Mouse (Mus musculus): Measurements from ENCODE around the gene Atp7a. TPM values are rescaled to one million over a fixed set of nuclear protein-coding genes. Genes with fewer than 3 reads are reported as not detected.

Atp7a gene
- total and polyA plus RNA-seq, 2 experiments, result 0.94 to 5.7 TPM

DNA sequence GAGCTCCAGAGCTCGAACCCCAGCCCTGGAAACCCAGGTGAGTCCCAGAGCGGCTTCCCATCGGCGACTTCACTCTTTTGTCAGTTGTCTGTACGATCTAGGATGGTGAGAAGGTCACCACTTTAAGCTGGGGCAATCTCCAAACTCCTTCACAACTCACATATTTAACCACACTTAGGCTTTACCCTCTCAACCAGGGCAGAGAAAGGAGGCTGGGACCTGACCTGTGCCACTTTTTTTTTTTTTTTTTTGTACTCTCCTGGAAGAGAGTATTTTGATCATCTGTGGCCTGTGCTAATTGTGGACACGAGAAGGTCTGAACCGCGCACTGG is 233 bp downstream of the Atp7a start:
- TF ChIP-seq POLR2A (IDR thresholded peaks at IDR 0.05; ENCODE audit: extremely low read depth, insufficient read depth, low read length), result no peak
- TF ChIP-seq CTCF (IDR thresholded peaks at IDR 0.05; ENCODE audit: low read depth, low read length), result no peak

DNA sequence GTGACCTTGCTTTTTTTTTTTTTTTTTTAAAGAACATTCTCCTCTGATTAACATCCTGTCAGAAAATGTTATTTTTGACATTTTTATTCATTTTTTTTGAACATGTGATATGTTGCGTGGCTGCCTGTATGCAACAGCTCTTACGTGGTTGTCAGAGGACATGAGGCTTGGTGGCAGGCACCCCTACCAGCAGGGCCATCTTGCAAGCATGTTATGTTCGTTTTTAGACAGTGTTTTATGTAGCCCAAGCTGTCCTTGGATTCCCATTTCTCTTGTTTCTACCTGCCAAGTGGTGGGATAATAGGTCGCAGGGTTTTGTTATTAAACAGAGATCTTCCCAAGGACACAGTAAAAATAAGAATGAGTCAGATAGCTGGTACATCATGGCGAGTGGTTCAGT is 3.1 kb downstream of the Atp7a start:
- TF ChIP-seq POLR2A (IDR thresholded peaks at IDR 0.05; ENCODE audit: extremely low read depth, insufficient read depth, low read length), result no peak

More for the DNA sequence above, 233 bp downstream of the Atp7a start:
- 0% methylated on average over 8 of the region's 8 CpGs for WGBS
- H3K4me1 ChIP-seq (ENCODE audit: control insufficient read depth, insufficient read depth, low read length), result peaks cover 4% of the 10 kb centered on the region; the same call in 1 of the 2 replicates
- H3K27ac ChIP-seq (replicated peaks; ENCODE audit: insufficient read depth, low read depth, low read length), result peak overlapping the region; percentile 91
- H3K79me2 ChIP-seq (ENCODE audit: control insufficient read depth, insufficient read depth, low read length), result peaks cover 6% of the 10 kb centered on the region; the same call in 1 of the 2 replicates
- H3K4me3 ChIP-seq (ENCODE audit: insufficient read depth, low read depth, low read length), result peak overlapping the region; percentile 86
- no peaks in the 10 kb centered on the region for H3K27me3 ChIP-seq (ENCODE audit: control insufficient read depth, insufficient read depth, low read length)
- H3K9ac ChIP-seq (ENCODE audit: low read depth, low read length), result peak overlapping the region; percentile 93
- DNase-seq (ENCODE audit: extremely low read depth, low read depth, low spot score), result no peak
- no peaks in the 10 kb centered on the region for H3K36me3 ChIP-seq (ENCODE audit: control insufficient read depth, insufficient read depth, low read length)

DNA sequence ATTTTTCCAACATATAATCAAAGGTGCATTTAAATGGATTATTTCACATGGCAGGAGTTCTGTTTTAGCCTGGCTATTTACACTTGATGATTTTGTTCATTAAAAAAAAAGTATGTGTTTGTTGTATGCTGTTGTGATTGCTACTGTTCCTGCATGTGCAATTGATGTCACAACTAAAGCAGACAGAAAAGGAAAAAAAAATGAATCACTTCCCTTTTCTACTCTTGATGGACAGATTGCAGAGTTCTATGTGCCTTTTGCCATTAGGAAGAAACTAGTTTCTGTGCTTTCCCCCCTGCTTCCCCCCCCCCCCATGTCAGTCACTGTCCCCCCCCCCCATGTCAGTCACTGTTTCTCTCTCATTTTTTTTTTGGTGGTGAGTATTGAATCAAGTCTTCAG is 4.0 kb downstream of the Atp7a start:
- Histone ChIP-seq H3K36me3 (ENCODE audit: control insufficient read depth, insufficient read depth, low read length) (no peaks in the 10 kb centered on the region), H3K9ac (ENCODE audit: low read depth, low read length) (no peak overlapping the region), H3K27me3 (ENCODE audit: control insufficient read depth, insufficient read depth, low read length) (no peaks in the 10 kb centered on the region), H3K27ac (replicated peaks; ENCODE audit: insufficient read depth, low read depth, low read length) (no peak overlapping the region), H3K4me3 (ENCODE audit: insufficient read depth, low read depth, low read length) (no peak overlapping the region), H3K79me2 (ENCODE audit: control insufficient read depth, insufficient read depth, low read length) (peaks cover 10% of the 10 kb centered on the region; the same call in 1 of the 2 replicates), H3K4me1 (ENCODE audit: control insufficient read depth, insufficient read depth, low read length) (peaks cover 9% of the 10 kb centered on the region; the same call in 1 of the 2 replicates)
- TF ChIP-seq POLR2A (IDR thresholded peaks at IDR 0.05; ENCODE audit: extremely low read depth, insufficient read depth, low read length) (no peak), CTCF (IDR thresholded peaks at IDR 0.05; ENCODE audit: low read depth, low read length) (no peak)
- DNase-seq (ENCODE audit: extremely low read depth, low read depth, low spot score), result no peak

More for the DNA sequence above, 3.1 kb downstream of the Atp7a start:
- no peak overlapping the region for H3K4me3 ChIP-seq (ENCODE audit: insufficient read depth, low read depth, low read length)
- H3K79me2 ChIP-seq (ENCODE audit: control insufficient read depth, insufficient read depth, low read length), result peaks cover 10% of the 10 kb centered on the region; the same call in 1 of the 2 replicates
- WGBS, result 68% methylated on average over 5 of the region's 5 CpGs
- H3K27me3 ChIP-seq (ENCODE audit: control insufficient read depth, insufficient read depth, low read length), result no peaks in the 10 kb centered on the region
- peaks cover 8% of the 10 kb centered on the region; the same call in 1 of the 2 replicates for H3K4me1 ChIP-seq (ENCODE audit: control insufficient read depth, insufficient read depth, low read length)
- H3K27ac ChIP-seq (replicated peaks; ENCODE audit: insufficient read depth, low read depth, low read length), result no peak overlapping the region
- no peaks in the 10 kb centered on the region for H3K36me3 ChIP-seq (ENCODE audit: control insufficient read depth, insufficient read depth, low read length)
- no peak overlapping the region for H3K9ac ChIP-seq (ENCODE audit: low read depth, low read length)
- DNase-seq (ENCODE audit: extremely low read depth, low read depth, low spot score), result no peak

DNA sequence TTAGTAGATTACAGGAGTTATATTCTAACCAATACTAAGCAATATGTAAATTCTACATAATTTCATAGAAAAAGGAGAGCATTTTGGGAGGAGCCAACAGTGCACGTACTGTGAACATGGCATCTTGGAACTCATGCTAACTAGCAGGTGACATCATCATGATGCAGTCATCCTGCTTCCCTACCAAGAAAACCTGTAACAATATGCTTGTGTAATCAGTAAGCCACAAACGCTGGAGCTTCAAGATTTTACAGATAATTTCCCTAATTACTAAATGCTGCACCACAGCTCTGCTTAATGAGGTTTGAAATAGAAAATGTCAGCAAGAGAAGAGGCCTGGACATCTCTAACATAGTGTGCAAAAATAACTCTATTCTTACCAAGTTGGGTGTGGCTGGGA is 8.7 kb downstream of the Atp7a start:
- TF ChIP-seq CTCF (IDR thresholded peaks at IDR 0.05; ENCODE audit: low read depth, low read length) (no peak), POLR2A (IDR thresholded peaks at IDR 0.05; ENCODE audit: extremely low read depth, insufficient read depth, low read length) (no peak)
- Histone ChIP-seq H3K79me2 (ENCODE audit: control insufficient read depth, insufficient read depth, low read length) (peaks cover 10% of the 10 kb centered on the region; the same call in 1 of the 2 replicates), H3K27ac (replicated peaks; ENCODE audit: insufficient read depth, low read depth, low read length) (no peak overlapping the region), H3K36me3 (ENCODE audit: control insufficient read depth, insufficient read depth, low read length) (no peaks in the 10 kb centered on the region), H3K9ac (ENCODE audit: low read depth, low read length) (no peak overlapping the region), H3K4me3 (ENCODE audit: insufficient read depth, low read depth, low read length) (no peak overlapping the region), H3K27me3 (ENCODE audit: control insufficient read depth, insufficient read depth, low read length) (no peaks in the 10 kb centered on the region), H3K4me1 (ENCODE audit: control insufficient read depth, insufficient read depth, low read length) (peaks cover 11% of the 10 kb centered on the region; the same call in 1 of the 2 replicates)
- 43% methylated on average over 2 of the region's 2 CpGs for WGBS
- DNase-seq (ENCODE audit: extremely low read depth, low read depth, low spot score), result no peak

DNA sequence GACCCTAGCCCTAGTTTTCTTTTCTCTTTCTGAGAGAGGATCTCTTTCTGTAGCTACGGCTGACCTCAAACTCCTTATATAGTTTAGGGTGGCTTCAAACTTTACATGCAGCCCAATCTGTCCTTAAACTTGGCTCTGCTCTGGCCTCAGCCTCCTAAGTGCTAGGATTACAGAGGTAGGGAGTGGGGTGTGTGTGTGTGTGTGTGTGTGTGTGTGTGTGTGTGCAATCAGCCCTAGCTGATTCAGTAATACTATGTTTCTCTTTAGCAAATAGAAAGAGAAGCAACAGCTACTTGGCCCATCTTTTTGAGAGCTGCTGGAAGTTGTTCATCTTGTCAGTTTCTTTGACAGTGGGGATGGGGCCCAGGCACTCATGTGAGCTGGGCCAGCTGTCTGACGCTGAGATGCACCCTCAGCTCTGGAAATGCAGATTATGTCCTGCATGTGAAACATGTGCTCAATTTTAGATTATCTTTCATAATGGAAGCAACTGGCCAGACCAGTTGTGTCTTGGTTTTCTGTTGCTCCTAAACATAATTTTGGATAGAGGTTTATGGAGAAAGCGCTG is 10.2 kb downstream of the Atp7a start:
- Histone ChIP-seq H3K27ac (replicated peaks; ENCODE audit: insufficient read depth, low read depth, low read length) (no peak overlapping the region), H3K4me3 (ENCODE audit: insufficient read depth, low read depth, low read length) (no peak overlapping the region), H3K9ac (ENCODE audit: low read depth, low read length) (no peak overlapping the region), H3K27me3 (ENCODE audit: control insufficient read depth, insufficient read depth, low read length) (no peaks in the 10 kb centered on the region), H3K36me3 (ENCODE audit: control insufficient read depth, insufficient read depth, low read length) (no peaks in the 10 kb centered on the region), H3K79me2 (ENCODE audit: control insufficient read depth, insufficient read depth, low read length) (peaks cover 4% of the 10 kb centered on the region; the same call in 1 of the 2 replicates), H3K4me1 (ENCODE audit: control insufficient read depth, insufficient read depth, low read length) (peaks cover 11% of the 10 kb centered on the region; the same call in 1 of the 2 replicates)
- DNase-seq (ENCODE audit: extremely low read depth, low read depth, low spot score), result no peak
- 65% methylated on average over 3 of the region's 3 CpGs for WGBS
- TF ChIP-seq POLR2A (IDR thresholded peaks at IDR 0.05; ENCODE audit: extremely low read depth, insufficient read depth, low read length) (no peak), CTCF (IDR thresholded peaks at IDR 0.05; ENCODE audit: low read depth, low read length) (no peak)

DNA sequence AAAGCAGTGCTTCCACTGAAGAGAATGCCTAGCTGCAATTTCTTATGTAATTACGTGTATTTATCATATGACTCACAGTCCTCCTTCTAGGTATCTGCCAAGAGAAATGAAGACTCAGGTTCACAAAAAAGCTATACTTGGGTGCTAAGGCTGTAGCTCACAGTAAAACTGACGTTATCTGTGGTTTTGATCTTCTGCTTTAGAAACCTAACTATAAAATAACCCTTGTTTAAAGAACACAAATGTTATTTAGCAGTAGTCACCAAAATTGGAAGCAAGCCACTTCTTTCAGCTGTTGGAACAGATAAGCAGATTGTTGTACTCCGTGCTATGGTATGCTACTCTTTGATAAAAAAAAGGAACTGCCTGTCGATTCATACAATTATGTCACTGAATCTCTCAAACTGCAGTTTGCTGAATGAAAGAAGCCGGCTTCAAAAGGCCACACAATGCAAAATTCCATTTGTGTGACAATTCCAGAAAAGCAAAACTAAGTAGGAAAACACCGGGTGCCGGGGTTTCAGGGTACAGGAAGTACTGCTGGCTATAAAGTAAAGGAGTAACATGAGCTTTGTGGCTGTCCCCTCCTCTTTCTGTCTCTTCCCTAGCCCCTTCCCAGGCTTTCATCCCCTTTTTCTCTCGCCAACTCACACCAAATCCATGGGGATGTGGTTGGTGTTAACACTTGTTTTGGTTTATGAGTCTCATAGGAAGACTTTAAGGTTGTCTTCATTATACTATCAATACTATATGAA is 17.0 kb downstream of the Atp7a start:
- Histone ChIP-seq H3K36me3 (ENCODE audit: control insufficient read depth, insufficient read depth, low read length) (no peaks in the 10 kb centered on the region), H3K79me2 (ENCODE audit: control insufficient read depth, insufficient read depth, low read length) (no peaks in the 10 kb centered on the region), H3K9ac (ENCODE audit: low read depth, low read length) (no peak overlapping the region), H3K27me3 (ENCODE audit: control insufficient read depth, insufficient read depth, low read length) (no peaks in the 10 kb centered on the region), H3K4me1 (ENCODE audit: control insufficient read depth, insufficient read depth, low read length) (peaks cover 2% of the 10 kb centered on the region; the same call in 1 of the 2 replicates), H3K27ac (replicated peaks; ENCODE audit: insufficient read depth, low read depth, low read length) (no peak overlapping the region), H3K4me3 (ENCODE audit: insufficient read depth, low read depth, low read length) (no peak overlapping the region)
- DNase-seq (ENCODE audit: extremely low read depth, low read depth, low spot score), result no peak
- 43% methylated on average over 8 of the region's 8 CpGs for WGBS
- no peak for TF ChIP-seq POLR2A (IDR thresholded peaks at IDR 0.05; ENCODE audit: extremely low read depth, insufficient read depth, low read length)
- no peak for TF ChIP-seq CTCF (IDR thresholded peaks at IDR 0.05; ENCODE audit: low read depth, low read length)
